Mouse (Mus musculus) telencephalon, adult 2 months (tissue): ENCODE results near the gene Glra4.

Experiments used
- DNase-seq: peaks from one replicate; pipeline ENCODE4 v3.0.0-alpha.2; 2011; ENCODE audit warnings: low read depth, low spot score

Glra4 gene

DNA sequence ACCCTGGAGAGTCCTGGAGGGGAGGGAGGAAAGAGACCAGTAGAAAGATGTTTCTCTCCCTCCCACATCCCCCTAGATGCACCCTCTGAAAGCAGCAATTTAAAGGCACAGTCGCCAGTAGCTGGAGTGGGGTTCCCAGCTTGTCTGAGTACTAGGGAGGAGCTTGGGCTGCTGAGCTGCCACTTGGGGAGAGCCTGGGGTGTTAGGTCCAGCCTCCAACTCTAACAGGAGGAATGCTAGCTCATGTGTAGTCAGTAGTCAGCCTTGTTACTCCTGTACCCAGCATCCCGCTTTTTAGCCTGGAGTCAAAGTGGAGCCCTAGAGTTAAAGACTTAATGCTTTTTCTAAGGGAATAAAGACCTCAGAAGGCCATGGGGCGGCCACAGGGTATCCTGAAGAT lies at the start of gene Glra4:
Gene Glra4 (minus strand): TSS at position 101 of the 400 bp plus-strand sequence.
- DNase-seq = no peak

- DNase-seq = no peak
Measured at GRCm38 (mm10) chrX:136828610-136829009, 48.7 kb upstream of the Glra4 start.

DNA sequence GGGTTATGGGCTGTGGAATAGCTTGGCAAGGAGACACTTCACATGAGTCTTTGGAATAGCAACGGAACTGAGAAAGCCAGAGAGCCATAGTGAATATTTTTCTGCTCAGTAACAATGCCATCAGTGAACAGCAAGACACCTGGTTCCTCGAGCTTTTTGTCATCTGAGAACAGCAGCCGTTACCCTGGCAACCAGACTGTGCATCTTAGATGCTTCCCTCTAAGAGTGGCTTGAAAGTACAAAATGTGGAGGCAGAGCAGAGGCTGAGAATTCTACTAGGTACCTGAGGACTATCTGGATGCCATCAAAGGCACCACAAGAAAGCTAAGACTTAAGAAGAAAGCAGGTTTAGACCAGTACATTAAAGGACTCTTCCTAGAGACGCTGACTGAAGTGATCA lies 45.1 kb upstream of the Glra4 start:
- peak; percentile 35 for DNase-seq

DNA sequence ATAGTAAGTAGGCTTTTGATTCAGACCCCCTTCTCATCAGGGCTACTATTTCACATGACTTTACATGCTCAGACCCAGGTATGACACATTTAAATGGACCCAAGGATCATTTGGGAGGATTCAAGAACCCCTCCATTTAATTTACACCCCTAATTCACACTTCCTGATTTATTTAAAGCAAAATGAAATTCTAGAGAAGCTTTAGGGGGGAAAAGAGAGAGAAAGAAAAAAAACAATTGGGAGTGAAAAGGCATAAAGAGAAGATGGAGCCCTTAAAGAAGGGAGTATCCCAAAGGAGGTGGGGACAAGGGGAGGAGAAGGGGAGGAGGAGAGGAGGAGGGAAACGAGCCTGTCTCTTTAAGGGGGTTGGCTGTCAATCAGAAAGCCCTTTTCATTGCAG lies 42.4 kb upstream of the Glra4 start, which contains the start of gene Plp1:
Gene Plp1 (plus strand): TSS at position 301 of the 400 bp plus-strand sequence.
- DNase-seq = no peak

DNA sequence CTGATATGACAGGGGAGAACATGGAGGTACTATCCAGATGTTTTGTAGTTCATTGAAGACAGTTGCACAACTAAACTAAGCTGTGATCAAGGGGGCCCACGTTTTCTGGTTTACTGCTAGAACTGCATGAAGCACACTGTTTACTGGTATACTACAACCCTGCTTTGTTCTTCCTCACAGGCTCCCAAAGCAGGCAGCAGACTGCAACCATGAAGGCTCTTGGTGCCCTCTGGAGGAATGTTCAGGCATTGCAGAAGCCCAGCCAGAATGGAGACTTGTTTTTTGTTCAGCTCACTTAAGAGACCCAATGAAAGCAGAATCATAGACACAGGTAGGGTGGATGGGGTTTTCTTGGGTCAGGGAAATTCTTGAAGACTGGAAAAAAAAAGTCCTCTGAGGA lies 40.3 kb upstream of the Glra4 start:
- peak; percentile 55 for DNase-seq

DNA sequence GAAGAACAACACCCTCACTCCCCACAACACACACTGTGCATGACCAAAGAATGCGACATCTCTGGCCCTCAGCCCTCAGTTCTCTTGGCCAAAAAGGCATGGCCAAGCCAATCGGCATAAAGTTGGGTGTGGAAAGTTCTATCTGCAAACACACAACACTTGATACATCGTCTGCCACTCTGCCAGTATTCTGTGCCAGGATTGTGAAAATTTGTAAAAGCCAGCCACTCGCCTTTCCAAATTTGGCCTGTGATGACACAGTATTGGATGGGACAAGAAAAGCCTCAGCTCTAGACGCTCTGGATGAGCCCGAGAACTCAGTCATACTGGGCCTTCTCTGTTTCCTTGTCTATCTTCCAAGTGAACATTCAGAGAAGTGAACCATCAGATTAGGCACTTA lies 39.8 kb upstream of the Glra4 start:
- DNase-seq = no peak

GRCm38 (mm10) chrX:136797223-136797622 lies 17.3 kb upstream of the Glra4 start:
- DNase-seq = no peak

DNA sequence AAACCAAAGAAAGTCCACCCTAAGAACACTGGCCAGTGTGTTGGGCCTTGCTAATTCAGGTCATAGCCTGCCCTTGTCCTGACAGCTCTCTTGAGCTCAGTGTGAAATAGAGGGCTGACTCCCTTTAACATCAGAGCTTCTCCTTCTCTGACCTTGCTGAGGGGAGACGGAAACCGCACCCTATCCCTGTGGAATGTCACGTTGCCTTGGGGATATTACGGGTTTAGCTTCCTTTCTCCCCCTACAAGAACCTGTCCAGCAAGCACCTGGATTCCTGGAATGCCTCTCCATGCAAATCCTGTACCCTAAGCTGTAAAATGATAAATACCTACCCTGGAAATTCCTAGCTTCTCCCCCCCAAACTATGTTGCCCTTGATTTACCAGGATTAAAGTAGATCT lies 9.5 kb upstream of the Glra4 start:
- DNase-seq = no peak

- no peak for DNase-seq
Measured at GRCm38 (mm10) chrX:136779262-136779661, 679 bp downstream of the Glra4 start.

- no peak for DNase-seq
Measured at GRCm38 (mm10) chrX:136778046-136778445, 1.9 kb downstream of the Glra4 start.

GRCm38 (mm10) chrX:136773035-136773434 lies 6.9 kb downstream of the Glra4 start:
- DNase-seq = no peak

GRCm38 (mm10) chrX:136761103-136762074 lies 18.6 kb downstream of the Glra4 start:
- no peak for DNase-seq

DNA sequence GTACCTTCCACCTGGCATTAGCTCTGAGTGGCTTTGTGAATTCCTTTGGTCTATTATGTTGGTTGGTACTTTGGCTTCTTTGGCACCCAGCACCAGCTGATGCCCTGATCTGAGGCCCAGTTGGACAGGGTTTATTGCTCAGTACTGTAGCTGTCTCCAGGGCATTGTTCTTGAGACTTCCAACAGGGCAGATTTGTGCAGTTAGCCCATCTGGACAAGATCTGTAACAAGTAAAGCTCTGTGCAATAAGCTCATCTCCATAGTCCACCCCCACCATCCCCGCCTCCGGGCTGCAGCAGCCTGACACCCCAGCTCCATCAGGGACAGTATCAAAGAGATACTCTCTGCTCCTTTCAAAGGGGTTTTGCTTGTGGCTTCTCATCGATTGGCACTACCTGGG lies 24.5 kb downstream of the Glra4 start:
- no peak for DNase-seq

- DNase-seq = no peak
Measured at GRCm38 (mm10) chrX:136749329-136749728, 30.6 kb downstream of the Glra4 start.

GRCm38 (mm10) chrX:136744663-136745062 lies 35.3 kb downstream of the Glra4 start:
- DNase-seq = no peak

GRCm38 (mm10) chrX:136743459-136743858 lies 36.5 kb downstream of the Glra4 start, which contains the start of gene Morf4l2:
Gene Morf4l2, minus strand, starts transcription at chrX:136743690.
- no peak for DNase-seq

DNA sequence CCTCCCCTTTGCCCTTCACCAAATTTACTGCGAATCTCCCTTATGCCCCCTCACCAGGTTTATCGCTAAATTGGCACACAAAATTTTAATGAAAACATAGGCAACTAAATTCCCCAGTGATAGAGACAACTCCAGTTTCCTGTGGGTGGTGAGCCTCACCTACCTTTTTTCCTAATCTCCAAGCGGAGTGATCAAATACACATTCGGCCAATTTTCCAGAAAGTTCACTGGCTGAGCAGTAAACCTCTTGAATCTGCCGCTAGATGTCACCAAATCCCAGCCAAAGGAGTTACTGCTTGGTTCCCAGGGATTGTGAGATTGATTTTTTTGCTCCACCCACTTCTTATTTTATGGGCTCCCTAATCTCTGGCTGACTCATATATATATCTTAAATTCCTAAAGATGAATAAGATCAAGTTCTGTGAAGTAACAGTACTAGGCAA lies 37.3 kb downstream of the Glra4 start:
- no peak for DNase-seq

DNA sequence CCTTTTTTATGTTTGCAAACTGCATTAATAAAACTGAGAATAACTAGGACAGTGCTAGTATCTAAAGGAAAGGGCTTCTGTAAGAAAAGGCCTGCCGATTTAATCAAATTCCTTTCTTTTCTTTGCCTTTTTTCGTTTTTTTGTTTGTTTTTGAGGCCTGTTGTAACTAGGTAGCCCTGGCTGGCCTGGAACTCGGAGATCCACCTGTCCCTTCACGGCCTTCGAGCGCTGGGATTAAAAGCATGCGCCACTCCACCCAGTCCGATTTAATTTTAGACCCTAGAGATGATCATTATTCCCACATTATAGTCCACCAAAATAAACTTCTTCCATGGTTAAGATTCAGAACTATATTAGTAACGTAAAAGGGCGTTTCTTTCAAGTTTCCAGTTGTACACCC lies 37.7 kb downstream of the Glra4 start:
- no peak for DNase-seq

DNA sequence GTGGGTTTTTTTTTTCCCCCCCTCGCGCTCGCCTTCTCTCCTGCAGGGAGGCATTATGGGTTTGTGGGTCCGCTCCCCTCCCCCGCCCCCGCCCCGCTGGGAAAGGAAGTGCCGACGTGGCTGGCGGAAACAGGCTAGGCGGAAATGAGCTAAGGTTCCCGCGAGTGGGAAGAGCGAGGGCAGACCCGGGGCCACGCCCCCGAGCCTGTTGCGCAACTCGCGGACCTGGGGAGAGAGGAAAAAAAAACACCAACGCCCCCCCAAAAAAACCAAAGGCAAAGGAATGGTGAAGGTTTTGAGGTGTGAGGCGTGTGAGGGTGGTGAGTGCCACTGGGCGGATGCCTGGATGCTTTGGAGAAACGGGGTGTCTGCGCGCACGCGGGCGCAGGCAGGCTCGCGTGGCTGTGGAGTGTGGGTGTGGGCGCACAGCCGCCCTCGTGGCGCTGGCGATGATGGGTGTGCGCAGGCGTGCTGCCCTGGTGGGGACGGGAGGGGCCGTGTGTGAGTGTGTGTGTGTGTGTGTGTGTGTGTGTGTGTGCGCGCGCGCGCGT lies 38.2 kb downstream of the Glra4 start:
- no peak for DNase-seq

GRCm38 (mm10) chrX:136740791-136741650 lies 38.9 kb downstream of the Glra4 start:
- DNase-seq = peak; percentile 98

DNA sequence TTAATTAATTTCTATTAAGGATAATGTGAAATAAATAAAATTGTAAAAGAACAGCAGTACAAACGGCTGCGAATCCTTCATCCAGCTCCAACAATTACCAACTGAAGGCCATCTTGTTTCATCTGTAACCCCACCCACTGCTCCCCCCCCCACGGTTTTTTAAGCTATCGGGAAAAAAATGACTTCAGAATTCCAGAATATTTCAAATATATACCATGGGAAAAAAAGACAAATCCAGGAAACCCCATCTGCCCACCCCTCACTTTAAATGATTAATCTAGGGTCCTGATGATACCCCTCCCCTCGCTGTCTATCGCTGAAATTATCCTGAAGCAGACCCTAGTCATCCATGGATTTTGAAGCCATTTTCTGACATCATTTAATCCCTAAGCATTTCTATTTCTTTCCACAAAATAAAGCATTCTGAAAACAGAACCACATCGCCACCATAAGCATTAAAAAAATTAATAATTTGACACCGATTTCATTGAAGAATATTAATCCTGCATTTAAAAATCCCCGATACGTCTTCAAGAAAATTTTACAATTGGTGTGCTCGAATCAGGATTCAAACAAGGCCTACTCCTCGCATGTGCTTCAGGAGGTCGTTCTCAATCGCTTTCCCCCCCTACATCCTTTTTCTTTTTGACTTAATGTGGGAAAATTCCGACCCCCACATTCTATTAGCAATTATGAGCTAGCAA lies 39.7 kb downstream of the Glra4 start:
- no peak for DNase-seq
